Mouse (Mus musculus): Measurements from ENCODE around the gene Tmcc3.

DNA sequence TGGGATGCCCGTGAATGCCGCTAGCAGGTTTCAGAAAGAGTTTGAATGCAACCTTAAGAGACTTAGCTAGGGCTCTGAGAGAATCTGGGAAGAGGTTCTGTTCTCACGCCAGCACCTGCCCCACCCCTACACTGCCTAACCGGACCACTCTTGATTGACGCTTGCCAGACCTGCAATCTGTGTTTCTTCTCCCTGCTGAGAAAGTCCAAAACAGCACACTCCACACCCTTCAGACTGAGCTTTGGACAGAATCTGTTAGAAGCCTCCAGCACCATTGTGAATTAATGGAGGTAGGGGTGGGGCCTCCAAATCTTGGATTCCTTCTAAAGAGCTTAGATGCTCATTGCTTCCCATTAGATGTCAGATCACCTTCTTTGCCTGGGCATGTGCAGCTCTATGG lies 277.2 kb downstream of the Tmcc3 start:
- no peak for TF ChIP-seq EP300 (IDR thresholded peaks at IDR 0.05)
- TF ChIP-seq CTCF (IDR thresholded peaks at IDR 0.05) = no peak
